Mouse (Mus musculus) thymus, postnatal 10 days (tissue): ENCODE measurements at regions not wholly inside any gene's neighbourhood (a gene's known extent, or its start where the extent isn't known, plus 50 kb on each side); places are given as distances from the start of the nearest gene placed in this dataset.
A peak's percentile ranks its signal among the peaks of the same experiment; 100 is the strongest.
"Not testable (repeated sequence)": the region's sequence is repeated elsewhere in the genome, so short reads cannot be mapped to it uniquely, and the experiment has no call there.

ENCODE experiments used
- DNase-seq, 2 experiments: peaks; one replicate each; pipeline ENCODE4 v3.0.0; 2021; ENCODE audit warnings: low spot score in 2 of 2

GRCm38 (mm10) chrX:170809909-170810308, 137.5 kb downstream of the Asmt start:
- DNase-seq: not testable (repeated sequence)

GRCm38 (mm10) chrX:170815381-170815780, 142.9 kb downstream of the Asmt start:
- DNase-seq: no peak

GRCm38 (mm10) chrX:170841108-170841507, 168.7 kb downstream of the Asmt start:
- DNase-seq: not testable (repeated sequence)

- not testable (repeated sequence) for DNase-seq
These were observed 169.1 kb downstream of the Asmt start for GRCm38 (mm10) chrX:170841551-170841950.

GRCm38 (mm10) chrX:170842878-170843465, 170.5 kb downstream of the Asmt start:
- not testable (repeated sequence) for DNase-seq

- not testable (repeated sequence) for DNase-seq
These were observed 204.2 kb downstream of the Asmt start for GRCm38 (mm10) chrX:170876616-170877015.

- peak; percentile 2 to 4 for DNase-seq
These were observed 208.4 kb downstream of the Asmt start for GRCm38 (mm10) chrX:170880864-170881263.
